ENCODE assay signal across 9 mouse cellular contexts in genomic region chr16:34902294-34902680, GRCm38 (mm10).
DNase-seq lines count a peak whose midpoint lies in the region; ATAC-seq and TF ChIP-seq lines count a peak whose summit lies in the region.
"Had no signal": no experiment of that assay in that cellular context is flagged by ENCODE, and none has a peak within 500 bp of the region (broad histone marks: within the 10 kb centered on the region; RNA-seq: fewer than 3 reads in every experiment).

No protein-coding gene starts in this region.

- H3K27ac ChIP-seq in testis, adult 2 months (ENCODE audit: control insufficient read depth, insufficient read depth, low read depth, low read length) = no peak overlapping the region
- H3K27ac ChIP-seq in gastrocnemius, adult 2 months = peak overlapping the region; percentile 54; the same call in 1 of the 2 replicates
- H3K27ac ChIP-seq in limb, embryonic 13.5 days = no peak overlapping the region
- H3K27ac ChIP-seq in neural tube, embryonic 14.5 days (ENCODE audit: low read depth, low read length) = no peak overlapping the region
- H3K27ac ChIP-seq: embryonic facial prominence, embryonic 15.5 days had no signal

- no peaks in the 10 kb centered on the region for H3K36me3 ChIP-seq in testis, adult 2 months (ENCODE audit: control insufficient read depth, insufficient read depth, low read length)
- no peaks in the 10 kb centered on the region for H3K36me3 ChIP-seq in limb, embryonic 13.5 days
- no peaks in the 10 kb centered on the region for H3K36me3 ChIP-seq in neural tube, embryonic 14.5 days (ENCODE audit: control insufficient read depth, insufficient read depth, low read length)
- H3K36me3 ChIP-seq: embryonic facial prominence, embryonic 15.5 days had no signal

- no peak overlapping the region for H3K4me2 ChIP-seq in limb, embryonic 13.5 days (replicated peaks)
- H3K4me2 ChIP-seq in neural tube, embryonic 14.5 days (ENCODE audit: low read depth, low read length) = no peak overlapping the region
- H3K4me2 ChIP-seq: embryonic facial prominence, embryonic 15.5 days had no signal

- H3K4me1 ChIP-seq in testis, adult 2 months (ENCODE audit: control insufficient read depth, insufficient read depth, low read length) = no peaks in the 10 kb centered on the region
- H3K4me1 ChIP-seq in limb, embryonic 13.5 days = peaks cover 64% of the 10 kb centered on the region
- H3K4me1 ChIP-seq in neural tube, embryonic 14.5 days (ENCODE audit: control insufficient read depth, insufficient read depth, low read length) = peaks cover 9% of the 10 kb centered on the region; the same call in 1 of the 2 replicates

- no peak for TF ChIP-seq POLR2A in testis, adult 2 months (IDR thresholded peaks at IDR 0.05; ENCODE audit: control insufficient read depth, low read depth, low read length)

- 0 out of 2 replicates have a peak, but pooled peaks have one; percentile 28 for ATAC-seq in limb, embryonic 13.5 days (ENCODE audit: low FRiP score, low read depth)
- peak; percentile 72 for ATAC-seq in neural tube, embryonic 14.5 days (ENCODE audit: low read depth)

- no peaks in the 10 kb centered on the region for H3K9me3 ChIP-seq in limb, embryonic 13.5 days
- H3K9me3 ChIP-seq in neural tube, embryonic 14.5 days (ENCODE audit: control insufficient read depth, low read length) = no peaks in the 10 kb centered on the region
- H3K9me3 ChIP-seq: embryonic facial prominence, embryonic 15.5 days had no signal

- intact Hi-C loops in gastrocnemius, adult 2 months (cut with DNase I) = loop anchor here (1.0 to 2.0 kb wide), 2 partner anchors 21 to 65 kb away; no protein-coding TSS in a partner anchor

- peak; percentile 71; the same call in 1 of the 2 replicates for TF ChIP-seq CTCF in testis, adult 2 months (IDR thresholded peaks at IDR 0.05; ENCODE audit: control insufficient read depth, insufficient read depth, insufficient replicate concordance, low read depth, low read length)
- TF ChIP-seq CTCF in gastrocnemius, adult 2 months (IDR thresholded peaks at IDR 0.05) = peak; percentile 81

- no peak overlapping the region for H3K9ac ChIP-seq in limb, embryonic 13.5 days
- no peak overlapping the region for H3K9ac ChIP-seq in neural tube, embryonic 14.5 days (replicated peaks; ENCODE audit: low read depth, low read length)
- H3K9ac ChIP-seq: embryonic facial prominence, embryonic 15.5 days had no signal

- H3K27me3 ChIP-seq in testis, adult 2 months (ENCODE audit: control insufficient read depth, insufficient read depth, low read length) = no peaks in the 10 kb centered on the region
- H3K27me3 ChIP-seq in limb, embryonic 13.5 days = peaks cover 11% of the 10 kb centered on the region
- no peaks in the 10 kb centered on the region for H3K27me3 ChIP-seq in neural tube, embryonic 14.5 days (ENCODE audit: control insufficient read depth, insufficient read depth, low read length)
- H3K27me3 ChIP-seq: embryonic facial prominence, embryonic 15.5 days had no signal

- 9% methylated on average over 9 of the region's 9 CpGs for WGBS in limb, embryonic 13.5 days
- WGBS in neural tube, embryonic 14.5 days = 13% methylated on average over 9 of the region's 9 CpGs

- H3K4me3 ChIP-seq in testis, adult 2 months (ENCODE audit: control insufficient read depth, low read depth, low read length) = no peak overlapping the region
- H3K4me3 ChIP-seq in gastrocnemius, adult 2 months = no peak overlapping the region
- no peak overlapping the region for H3K4me3 ChIP-seq in limb, embryonic 13.5 days
- no peak overlapping the region for H3K4me3 ChIP-seq in neural tube, embryonic 14.5 days (ENCODE audit: low read depth, low read length)
- H3K4me3 ChIP-seq: embryonic facial prominence, embryonic 15.5 days had no signal

- no peak for DNase-seq in testis, postnatal 14 days (ENCODE audit: low spot score)
- DNase-seq in cerebellum, postnatal 10 days = peak; percentile 87 to 89
- DNase-seq in gastrocnemius, adult 2 months = peak; percentile 77
- DNase-seq in kidney, adult 9 months = peak; percentile 68
- peak; percentile 68 for DNase-seq in urinary bladder, postnatal 25 days (ENCODE audit: low spot score)
